Mouse (Mus musculus): ENCODE data around the gene Pla2r1.

The Pla2r1 gene

GRCm38 (mm10) chr2:60552902-60553682 is at the start of gene Pla2r1:
TSS of gene Pla2r1 (minus strand) at chr2:60553308.
- peak in 1 of 2 experiments; percentile 12 for DNase-seq (ENCODE audit: low spot score in 2 of 2)

- no peak for DNase-seq (ENCODE audit: low spot score in 2 of 2)
Observed at GRCm38 (mm10) chr2:60601326-60601725, 48.2 kb upstream of the Pla2r1 start.

- no peak for DNase-seq (ENCODE audit: low spot score in 2 of 2)
Observed at GRCm38 (mm10) chr2:60600863-60601262, 47.8 kb upstream of the Pla2r1 start.

GRCm38 (mm10) chr2:60583416-60583815 is 30.3 kb upstream of the Pla2r1 start:
- no peak for DNase-seq (ENCODE audit: low spot score in 2 of 2)

- DNase-seq (ENCODE audit: low spot score in 2 of 2) = no peak
Observed at GRCm38 (mm10) chr2:60554561-60554960, 1.5 kb upstream of the Pla2r1 start.

- no peak for DNase-seq (ENCODE audit: low spot score in 2 of 2)
Observed at GRCm38 (mm10) chr2:60552177-60552901, 769 bp downstream of the Pla2r1 start.

- no peak for DNase-seq (ENCODE audit: low spot score in 2 of 2)
Observed at GRCm38 (mm10) chr2:60551673-60552072, 1.4 kb downstream of the Pla2r1 start.

GRCm38 (mm10) chr2:60550521-60550920 is 2.6 kb downstream of the Pla2r1 start:
- no peak for DNase-seq (ENCODE audit: low spot score in 2 of 2)

GRCm38 (mm10) chr2:60549851-60550250 is 3.3 kb downstream of the Pla2r1 start:
- DNase-seq (ENCODE audit: low spot score in 2 of 2) = no peak

- DNase-seq (ENCODE audit: low spot score in 2 of 2) = no peak
Observed at GRCm38 (mm10) chr2:60546082-60546481, 7.0 kb downstream of the Pla2r1 start.

- no peak for DNase-seq (ENCODE audit: low spot score in 2 of 2)
Observed at GRCm38 (mm10) chr2:60544006-60544405, 9.1 kb downstream of the Pla2r1 start.

- DNase-seq (ENCODE audit: low spot score in 2 of 2) = no peak
Observed at GRCm38 (mm10) chr2:60541745-60542144, 11.4 kb downstream of the Pla2r1 start.

- DNase-seq (ENCODE audit: low spot score in 2 of 2) = no peak
Observed at GRCm38 (mm10) chr2:60540346-60540745, 12.8 kb downstream of the Pla2r1 start.

GRCm38 (mm10) chr2:60538710-60539109 is 14.4 kb downstream of the Pla2r1 start:
- DNase-seq (ENCODE audit: low spot score in 2 of 2) = no peak

GRCm38 (mm10) chr2:60538274-60538673 is 14.8 kb downstream of the Pla2r1 start:
- no peak for DNase-seq (ENCODE audit: low spot score in 2 of 2)

GRCm38 (mm10) chr2:60534755-60535154 is 18.4 kb downstream of the Pla2r1 start:
- no peak for DNase-seq (ENCODE audit: low spot score in 2 of 2)

GRCm38 (mm10) chr2:60533026-60533425 is 20.1 kb downstream of the Pla2r1 start:
- DNase-seq (ENCODE audit: low spot score in 2 of 2) = no peak

GRCm38 (mm10) chr2:60532495-60532894 is 20.6 kb downstream of the Pla2r1 start:
- DNase-seq (ENCODE audit: low spot score in 2 of 2) = no peak

- no peak for DNase-seq (ENCODE audit: low spot score in 2 of 2)
Observed at GRCm38 (mm10) chr2:60515817-60516216, 37.3 kb downstream of the Pla2r1 start.

GRCm38 (mm10) chr2:60514863-60515262 is 38.2 kb downstream of the Pla2r1 start:
- DNase-seq (ENCODE audit: low spot score in 2 of 2) = peak in 1 of 2 experiments; percentile 11

GRCm38 (mm10) chr2:60510718-60511117 is 42.4 kb downstream of the Pla2r1 start:
- DNase-seq (ENCODE audit: low spot score in 2 of 2) = no peak

GRCm38 (mm10) chr2:60505145-60505544 is 48.0 kb downstream of the Pla2r1 start:
- no peak for DNase-seq (ENCODE audit: low spot score in 2 of 2)

- no peak for DNase-seq (ENCODE audit: low spot score in 2 of 2)
Observed at GRCm38 (mm10) chr2:60504718-60505117, 48.4 kb downstream of the Pla2r1 start.

Measured in thymus, postnatal 10 days (tissue).